Mouse (Mus musculus) hindbrain, embryonic 13.5 days (tissue): ENCODE data around the gene Setdb1. TPM values are rescaled to one million over a fixed set of nuclear protein-coding genes. Genes with fewer than 3 reads are reported as not detected.
"Not testable (repeated sequence)": the region's sequence is repeated elsewhere in the genome, so short reads cannot be mapped to it uniquely, and the experiment has no call there.

Source experiments
- ATAC-seq: fragments of 200-750 bp; cut with Nextera tagmentation; 2 replicates; pipeline ENCODE4 v1.8.0; 2017; ENCODE audit warnings: moderate TSS enrichment; ENCODE audit not compliant: low FRiP score
- H3K27ac ChIP-seq: fragments of 300-500 bp; sonication (generic); 2 replicates; pipeline ENCODE4 v1.5.1; 2015; ENCODE audit warnings: inconsistent platforms, mild to moderate bottlenecking, moderate library complexity
- H3K27me3 ChIP-seq: fragments of 300-500 bp; sonication (generic); 2 replicates; pipeline ENCODE4 v1.6.1; 2015; ENCODE audit warnings: mild to moderate bottlenecking, inconsistent platforms
- H3K36me3 ChIP-seq: fragments of 300-500 bp; sonication (generic); 2 replicates; pipeline ENCODE4 v1.6.1; 2015; ENCODE audit warnings: mild to moderate bottlenecking, inconsistent platforms
- H3K4me1 ChIP-seq: fragments of 300-500 bp; sonication (generic); replicated peaks from 2 replicates; pipeline ENCODE4 v1.6.1; 2015; ENCODE audit warnings: inconsistent platforms
- H3K4me2 ChIP-seq: fragments of 300-500 bp; sonication (generic); 2 replicates; pipeline ENCODE4 v1.6.1; 2015; ENCODE audit warnings: inconsistent platforms, mild to moderate bottlenecking, moderate library complexity
- H3K4me3 ChIP-seq: fragments of 300-500 bp; sonication (generic); 2 replicates; pipeline ENCODE4 v1.5.1; 2015; ENCODE audit warnings: mild to moderate bottlenecking, inconsistent platforms
- H3K9ac ChIP-seq: fragments of 300-500 bp; sonication (generic); 2 replicates; pipeline ENCODE4 v1.6.1; 2015; ENCODE audit warnings: mild to moderate bottlenecking, inconsistent platforms
- H3K9me3 ChIP-seq: fragments of 300-500 bp; sonication (generic); 2 replicates; pipeline ENCODE4 v1.6.1; 2016; ENCODE audit warnings: inconsistent platforms
- WGBS: fragments of 180-500 bp; shearing (Covaris S2); methylation state at CpG from one replicate; pipeline ENCODE4 v1.1.7; 2015; 5-methylcytosine and 5-hydroxymethylcytosine counted together
- polyA plus RNA-seq: library from polyadenylated mRNA; unstranded; fragments of >200 nt; fragmentation: Nextera tagmentation; extraction: Ambion mirVana; gene quantifications from 2 replicates; pipeline ENCODE4 v1.2.1, GENCODE M21; 2015

Setdb1 gene
- polyA plus RNA-seq, result 45.6 and 46.2 TPM in 2 replicates

- under 1% methylated on average over 30 of the region's 57 CpGs for WGBS
- H3K4me3 ChIP-seq, result peak within 1 kb of the TSS; percentile 53
- H3K36me3 ChIP-seq, result peaks cover 18% of the 10 kb centered on the region
- peak; percentile 97 for ATAC-seq
- H3K4me2 ChIP-seq, result peak within 1 kb of the TSS; percentile 51
- not testable (repeated sequence) for H3K4me1 ChIP-seq, H3K9me3 ChIP-seq, H3K27me3 ChIP-seq
- peak within 1 kb of the TSS; percentile 52; the same call in 1 of the 2 replicates for H3K27ac ChIP-seq
- H3K9ac ChIP-seq, result peak within 1 kb of the TSS; percentile 67
These were observed at the start of gene Setdb1 for GRCm38 (mm10) chr3:95356701-95357449. Setdb1 (minus strand) TSS chr3:95357202.

- Histone ChIP-seq H3K27me3 (no peaks in the 10 kb centered on the region), H3K27ac (no peak within 1 kb of the TSS), H3K36me3 (no peaks in the 10 kb centered on the region), H3K4me2 (no peak within 1 kb of the TSS), H3K4me1 (no peaks in the 10 kb centered on the region), H3K4me3 (no peak within 1 kb of the TSS), H3K9ac (no peak within 1 kb of the TSS), H3K9me3 (no peaks in the 10 kb centered on the region)
- no peak for ATAC-seq
- 96% methylated on average over 3 of the region's 3 CpGs for WGBS
These were observed 45.7 kb upstream of the Setdb1 start, which contains the start of gene 4930558C23Rik for GRCm38 (mm10) chr3:95402741-95403140. 4930558C23Rik (minus strand) TSS chr3:95402841.

- Histone ChIP-seq H3K4me3 (no peak overlapping the region), H3K4me2 (no peak overlapping the region), H3K9me3 (no peaks in the 10 kb centered on the region), H3K27ac (no peak overlapping the region), H3K27me3 (no peaks in the 10 kb centered on the region), H3K9ac (no peak overlapping the region), H3K36me3 (no peaks in the 10 kb centered on the region), H3K4me1 (no peaks in the 10 kb centered on the region)
- ATAC-seq, result no peak
- WGBS, result 94% methylated on average over 4 of the region's 4 CpGs
These were observed 37.4 kb upstream of the Setdb1 start for GRCm38 (mm10) chr3:95394385-95394784.

GRCm38 (mm10) chr3:95385401-95386075 is 28.5 kb upstream of the Setdb1 start:
- Histone ChIP-seq H3K9me3 (no peaks in the 10 kb centered on the region), H3K27ac (no peak overlapping the region), H3K36me3 (no peaks in the 10 kb centered on the region), H3K4me3 (no peak overlapping the region), H3K9ac (no peak overlapping the region), H3K4me1 (no peaks in the 10 kb centered on the region), H3K27me3 (no peaks in the 10 kb centered on the region), H3K4me2 (no peak overlapping the region)
- whole genome bisulfite sequencing, result 84% methylated on average over 5 of the region's 5 CpGs
- ATAC-seq, result no peak

- no peak overlapping the region for H3K4me2 ChIP-seq
- no peak overlapping the region for H3K27ac ChIP-seq
- H3K9me3 ChIP-seq, result peaks cover 4% of the 10 kb centered on the region; the same call in 1 of the 2 replicates
- H3K36me3 ChIP-seq, result no peaks in the 10 kb centered on the region
- ATAC-seq, result no peak
- no peaks in the 10 kb centered on the region for H3K4me1 ChIP-seq
- H3K9ac ChIP-seq, result no peak overlapping the region
- no peak overlapping the region for H3K4me3 ChIP-seq
- no peaks in the 10 kb centered on the region for H3K27me3 ChIP-seq
- WGBS, result 92% methylated on average over 10 of the region's 10 CpGs
These were observed 16.2 kb upstream of the Setdb1 start for GRCm38 (mm10) chr3:95373208-95373607.

GRCm38 (mm10) chr3:95370101-95370500 is 13.1 kb upstream of the Setdb1 start:
- ATAC-seq, result no peak
- H3K4me2 ChIP-seq, result no peak overlapping the region
- H3K27ac ChIP-seq, result no peak overlapping the region
- H3K4me1 ChIP-seq, result no peaks in the 10 kb centered on the region
- H3K9ac ChIP-seq, result no peak overlapping the region
- no peak overlapping the region for H3K4me3 ChIP-seq
- no peaks in the 10 kb centered on the region for H3K27me3 ChIP-seq
- H3K36me3 ChIP-seq, result no peaks in the 10 kb centered on the region
- no peaks in the 10 kb centered on the region for H3K9me3 ChIP-seq

- H3K4me2 ChIP-seq, result not testable (repeated sequence)
- 80% methylated on average over 3 of the region's 3 CpGs for WGBS
These were observed 3.3 kb upstream of the Setdb1 start for GRCm38 (mm10) chr3:95360276-95360675.

GRCm38 (mm10) chr3:95357746-95358145 is 744 bp upstream of the Setdb1 start:
- no peak overlapping the region for H3K4me3 ChIP-seq
- peaks cover 15% of the 10 kb centered on the region for H3K36me3 ChIP-seq
- H3K4me2 ChIP-seq, result no peak overlapping the region
- no peaks in the 10 kb centered on the region for H3K27me3 ChIP-seq
- peaks cover 9% of the 10 kb centered on the region for H3K4me1 ChIP-seq
- H3K27ac ChIP-seq, result no peak overlapping the region
- no peak for ATAC-seq
- WGBS, result 99% methylated on average over 2 of the region's 2 CpGs
- H3K9me3 ChIP-seq, result no peaks in the 10 kb centered on the region
- H3K9ac ChIP-seq, result no peak overlapping the region

More at GRCm38 (mm10) chr3:95360276-95360675, 3.3 kb upstream of the Setdb1 start:
- H3K9ac ChIP-seq, H3K4me1 ChIP-seq, H3K27me3 ChIP-seq, H3K9me3 ChIP-seq, H3K36me3 ChIP-seq, H3K4me3 ChIP-seq, ATAC-seq, H3K27ac ChIP-seq: not testable (repeated sequence)

GRCm38 (mm10) chr3:95355911-95356544 is 974 bp downstream of the Setdb1 start:
- peak overlapping the region; percentile 53 for H3K4me3 ChIP-seq
- WGBS, result 31% methylated on average over 10 of the region's 19 CpGs
- peak; percentile 3; the same call in 1 of the 2 replicates for ATAC-seq
- peak overlapping the region; percentile 51 for H3K4me2 ChIP-seq
- not testable (repeated sequence) for H3K9ac ChIP-seq, H3K27me3 ChIP-seq, H3K9me3 ChIP-seq, H3K4me1 ChIP-seq, H3K27ac ChIP-seq
- H3K36me3 ChIP-seq, result peaks cover 24% of the 10 kb centered on the region

- H3K4me2 ChIP-seq, result no peak overlapping the region
- peaks cover 82% of the 10 kb centered on the region for H3K36me3 ChIP-seq
- H3K9ac ChIP-seq, result no peak overlapping the region
- H3K4me1 ChIP-seq, result no peaks in the 10 kb centered on the region
- no peak overlapping the region for H3K4me3 ChIP-seq
- ATAC-seq, result no peak
- no peak overlapping the region for H3K27ac ChIP-seq
- H3K9me3 ChIP-seq, result no peaks in the 10 kb centered on the region
- no peaks in the 10 kb centered on the region for H3K27me3 ChIP-seq
These were observed 7.5 kb downstream of the Setdb1 start for GRCm38 (mm10) chr3:95349491-95349890.

- ATAC-seq, H3K27ac ChIP-seq, H3K4me3 ChIP-seq, H3K4me1 ChIP-seq, H3K4me2 ChIP-seq, H3K9me3 ChIP-seq, H3K9ac ChIP-seq, H3K27me3 ChIP-seq: not testable (repeated sequence)
- peaks cover 84% of the 10 kb centered on the region for H3K36me3 ChIP-seq
- 90% methylated on average over 5 of the region's 5 CpGs for WGBS
These were observed 8.7 kb downstream of the Setdb1 start for GRCm38 (mm10) chr3:95348343-95348742.

GRCm38 (mm10) chr3:95346454-95346853 is 10.5 kb downstream of the Setdb1 start:
- no peak overlapping the region for H3K27ac ChIP-seq
- H3K4me3 ChIP-seq, result no peak overlapping the region
- peaks cover 90% of the 10 kb centered on the region for H3K36me3 ChIP-seq
- no peak overlapping the region for H3K4me2 ChIP-seq
- H3K27me3 ChIP-seq, result no peaks in the 10 kb centered on the region
- WGBS, result 94% methylated on average over 7 of the region's 7 CpGs
- no peaks in the 10 kb centered on the region for H3K9me3 ChIP-seq
- no peak for ATAC-seq
- no peak overlapping the region for H3K9ac ChIP-seq
- H3K4me1 ChIP-seq, result no peaks in the 10 kb centered on the region
